Mouse (Mus musculus) E14TG2a.4 (cell line): ENCODE measurements around the gene Klhl10.

Source experiments
- CTCF ChIP-seq: conservative IDR thresholded peaks from 2 replicates; pipeline ENCODE4 v1.5.1; 2014; ENCODE audit warnings: low read length
- NANOG ChIP-seq: IDR thresholded peaks from 2 replicates; pipeline ENCODE4 v1.6.1; 2014; ENCODE audit warnings: borderline replicate concordance, low read length, mixed read lengths
- POU5F1 ChIP-seq: IDR thresholded peaks from 2 replicates; pipeline ENCODE4 v1.6.1; 2014; ENCODE audit warnings: low read length, borderline replicate concordance

GRCm38 (mm10) chr11:100437901-100438300, 3.8 kb upstream of the Klhl10 start:
- no peak for TF ChIP-seq CTCF
- no peak for TF ChIP-seq POU5F1
- TF ChIP-seq NANOG = no peak
